Mouse (Mus musculus) olfactory bulb, adult 2 months (tissue): ENCODE data around the gene Camk1.

ENCODE experiments used
- CTCF ChIP-seq: fragments of 200-500 bp; IDR thresholded peaks from 2 replicates; pipeline ENCODE4 v1.5.1; 2012; ENCODE audit warnings: low read depth, mild to moderate bottlenecking, low read length, moderate library complexity; ENCODE audit not compliant: insufficient read depth
- POLR2A ChIP-seq: fragments of 200-500 bp; IDR thresholded peaks from 2 replicates; pipeline ENCODE4 v1.6.1; 2012; ENCODE audit warnings: mild to moderate bottlenecking, low read depth, low read length, moderate library complexity; ENCODE audit not compliant: insufficient read depth

DNA sequence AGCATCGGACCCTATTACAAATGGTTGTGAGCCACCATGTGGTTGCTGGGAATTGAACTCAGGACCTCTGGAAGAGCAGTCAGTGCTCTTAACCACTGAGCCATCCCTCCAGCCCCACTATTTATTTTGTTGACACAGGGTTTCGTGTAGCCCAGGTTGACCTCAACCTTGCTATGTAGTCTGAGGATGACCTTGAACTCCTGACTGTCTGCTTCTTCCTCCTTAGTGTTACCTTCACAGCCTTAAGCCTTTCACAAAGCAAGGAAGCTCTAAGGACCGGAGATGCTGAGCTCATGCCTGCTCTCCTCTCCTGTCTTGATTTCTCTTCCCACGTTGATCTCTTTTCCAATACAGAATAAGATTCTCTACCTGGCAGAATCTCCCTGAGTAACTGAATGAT lies 3.1 kb upstream of the Camk1 start:
- TF ChIP-seq POLR2A (no peak), CTCF (no peak)
